Mouse (Mus musculus) G1E (cell line): Measurements from ENCODE around the gene Slc41a1.

Experiments
- CTCF ChIP-seq: IDR thresholded peaks from 2 replicates; pipeline ENCODE4 v1.5.1; 2012; ENCODE audit warnings: low read depth, low read length, inconsistent platforms, mixed read lengths
- GATA1 ChIP-seq: IDR thresholded peaks from 2 replicates; pipeline ENCODE4 v1.6.1; 2012; ENCODE audit warnings: borderline replicate concordance, low read length, inconsistent platforms, mixed read lengths
- GATA2 ChIP-seq: IDR thresholded peaks from 2 replicates; pipeline ENCODE4 v1.6.1; 2012; ENCODE audit warnings: low read depth, low read length, inconsistent platforms, borderline replicate concordance
- TAL1 ChIP-seq: conservative IDR thresholded peaks from 2 replicates; pipeline ENCODE4 v1.6.1; 2012; ENCODE audit warnings: low read depth, low read length, inconsistent platforms, mixed read lengths

DNA sequence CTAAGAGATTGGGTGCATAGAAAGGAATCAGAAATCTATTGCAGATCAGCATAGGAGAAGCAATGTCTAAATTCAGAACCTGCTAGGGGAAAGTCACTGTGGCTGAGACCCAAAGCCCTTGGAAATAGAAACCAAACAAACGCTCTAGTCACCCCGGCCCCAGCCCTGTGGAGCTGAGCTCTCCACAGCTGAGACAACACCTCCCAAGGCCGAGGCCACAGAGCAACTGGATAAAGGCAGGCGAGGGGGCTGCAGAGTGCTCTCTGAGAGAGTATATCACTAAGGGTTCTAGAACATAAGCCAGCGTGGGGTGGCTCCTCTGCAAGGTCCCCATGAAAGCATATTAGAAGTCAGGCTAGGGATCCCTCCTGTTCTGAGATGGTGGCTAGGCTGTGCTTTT lies 11.2 kb downstream of the Slc41a1 start:
- TF ChIP-seq CTCF (no peak), GATA2 (no peak), GATA1 (no peak), TAL1 (no peak)
